Mouse (Mus musculus): Measurements from ENCODE around the gene Birc5.
A peak's percentile ranks its signal among the peaks of the same experiment; 100 is the strongest.
"Not testable (repeated sequence)": the region's sequence is repeated elsewhere in the genome, so short reads cannot be mapped to it uniquely, and the experiment has no call there.

Birc5 gene

DNA sequence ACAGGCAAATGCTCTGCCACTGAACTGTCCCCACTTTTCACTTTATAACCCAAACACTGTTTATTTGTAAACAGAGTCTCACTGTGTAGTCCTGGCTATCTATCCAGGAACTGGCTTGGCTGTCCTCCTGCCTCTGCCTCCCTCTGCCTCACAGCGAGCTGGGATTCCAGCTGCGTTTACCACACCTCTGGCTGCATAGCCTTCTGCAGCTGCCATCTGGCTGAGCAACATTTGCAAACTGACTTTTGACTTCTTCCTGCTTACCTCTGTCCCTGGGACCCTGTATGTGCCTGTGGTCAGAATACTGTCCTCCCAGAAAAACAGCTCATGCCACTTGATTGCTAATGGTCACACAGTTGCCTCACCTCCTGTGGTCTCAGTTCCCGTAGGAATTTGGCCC lies 21.7 kb upstream of the Birc5 start:
- DNase-seq: no peak

- peak; percentile 66 to 79 for DNase-seq
These were observed 20.7 kb upstream of the Birc5 start for GRCm38 (mm10) chr11:117828149-117828887.

DNA sequence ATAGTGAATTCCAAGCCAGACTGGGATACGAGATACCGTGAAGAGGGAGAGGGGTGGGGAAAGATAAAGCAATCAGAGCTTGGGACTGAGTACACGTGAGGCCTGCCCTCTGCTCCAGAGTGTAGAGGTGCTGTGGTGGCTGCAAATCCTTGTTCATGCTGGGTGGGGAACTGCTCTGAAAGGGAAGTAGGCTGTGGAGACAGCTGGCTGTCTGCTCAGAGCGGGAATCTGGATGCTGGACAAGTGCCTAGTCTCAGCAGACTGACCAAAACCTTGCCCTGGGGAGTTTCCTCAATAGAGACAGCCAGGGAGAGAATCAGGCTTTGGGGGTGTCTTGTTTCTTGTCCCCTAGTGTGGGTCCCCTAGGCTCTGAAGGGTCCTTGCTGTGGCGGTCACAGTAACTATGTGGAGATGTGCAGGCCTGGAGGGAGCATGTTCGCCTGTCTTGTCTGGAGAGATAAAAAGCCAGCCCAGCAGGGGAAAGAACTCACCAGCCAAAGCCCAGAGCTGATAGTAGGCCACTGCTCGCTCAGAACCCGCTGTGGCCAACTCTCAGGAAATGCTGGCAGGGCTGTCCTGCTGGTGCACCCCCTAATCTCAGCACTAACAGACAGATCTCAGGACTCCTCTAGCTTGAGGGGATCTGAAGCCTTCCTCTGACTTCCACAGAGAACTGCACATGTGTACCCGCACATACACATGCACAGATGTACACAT lies 20.0 kb upstream of the Birc5 start:
- DNase-seq: peak; percentile 58 to 67

GRCm38 (mm10) chr11:117829671-117830215 lies 19.3 kb upstream of the Birc5 start:
- DNase-seq: peak; percentile 56 to 57

- peak; percentile 59 to 70 for DNase-seq
These were observed 18.6 kb upstream of the Birc5 start for GRCm38 (mm10) chr11:117830401-117830800.

GRCm38 (mm10) chr11:117832086-117832969 lies 16.7 kb upstream of the Birc5 start:
- peak; percentile 80 to 88 for DNase-seq

DNA sequence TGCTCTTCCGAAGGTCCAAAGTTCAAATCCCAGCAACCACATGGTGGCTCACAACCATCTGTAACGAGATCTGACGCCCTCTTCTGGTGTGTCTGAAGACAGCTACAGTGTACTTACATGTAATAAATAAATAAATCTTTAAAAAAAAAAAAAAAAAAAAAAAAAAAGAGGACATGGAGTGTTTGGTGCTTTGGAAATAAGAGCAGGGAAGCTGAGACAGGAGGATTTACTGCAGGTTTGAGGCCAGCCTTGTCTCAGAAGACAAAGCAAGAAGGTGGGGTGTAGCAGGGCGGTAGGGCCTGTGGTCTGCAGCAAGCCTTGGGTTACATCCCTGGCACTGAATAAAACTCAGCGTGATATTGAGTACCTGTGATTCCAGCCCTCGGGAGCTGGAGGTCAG lies 15.5 kb upstream of the Birc5 start:
- not testable (repeated sequence) for DNase-seq

GRCm38 (mm10) chr11:117834086-117834485 lies 15.0 kb upstream of the Birc5 start:
- no peak for DNase-seq

GRCm38 (mm10) chr11:117836306-117836705 lies 12.7 kb upstream of the Birc5 start:
- DNase-seq: peak; percentile 46 to 72

DNA sequence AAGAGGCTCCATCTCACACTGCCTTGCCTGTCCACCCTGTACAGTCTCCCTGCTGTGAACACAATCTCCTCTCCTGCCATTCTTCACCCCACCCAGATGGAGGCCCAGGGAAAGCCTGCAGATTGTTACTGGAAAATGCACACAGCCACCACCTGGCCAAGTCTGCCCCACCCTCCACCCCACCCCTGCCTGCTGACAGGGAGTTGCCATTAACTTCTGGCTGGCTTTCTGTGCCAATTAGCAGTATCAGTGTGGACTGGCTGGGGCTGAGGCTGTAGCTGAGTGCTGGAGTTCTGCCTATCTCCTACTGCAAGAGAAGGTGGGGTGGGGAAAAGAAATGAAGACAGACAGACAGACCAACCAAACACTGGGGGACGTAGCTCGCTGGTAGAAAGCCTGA lies 10.5 kb upstream of the Birc5 start:
- DNase-seq: no peak

GRCm38 (mm10) chr11:117839021-117839420 lies 10.0 kb upstream of the Birc5 start:
- DNase-seq: no peak

- no peak for DNase-seq
These were observed 8.1 kb upstream of the Birc5 start for GRCm38 (mm10) chr11:117840910-117841309.

- no peak for DNase-seq
These were observed 5.6 kb upstream of the Birc5 start for GRCm38 (mm10) chr11:117843434-117843833.

- no peak for DNase-seq
These were observed 4.1 kb upstream of the Birc5 start for GRCm38 (mm10) chr11:117844997-117845396.

DNA sequence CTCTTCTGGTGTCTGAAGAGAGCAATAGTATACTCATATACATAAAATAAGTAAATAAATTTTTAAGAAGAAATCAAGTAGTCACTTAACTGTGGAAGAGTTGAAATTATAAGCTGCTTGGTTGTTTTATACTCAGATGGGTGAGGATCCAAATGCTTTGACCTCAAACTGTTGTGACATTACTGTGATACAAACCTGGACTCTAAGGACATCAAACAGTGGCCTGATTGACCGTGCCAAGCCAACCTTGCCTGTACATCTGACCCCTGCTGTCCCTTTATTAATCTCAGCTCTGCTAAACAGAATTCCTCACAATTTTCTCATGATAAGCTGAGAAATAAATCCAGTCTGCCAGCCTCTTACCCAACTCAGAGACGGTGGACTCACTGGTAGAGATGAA lies 3.4 kb upstream of the Birc5 start:
- DNase-seq: no peak

DNA sequence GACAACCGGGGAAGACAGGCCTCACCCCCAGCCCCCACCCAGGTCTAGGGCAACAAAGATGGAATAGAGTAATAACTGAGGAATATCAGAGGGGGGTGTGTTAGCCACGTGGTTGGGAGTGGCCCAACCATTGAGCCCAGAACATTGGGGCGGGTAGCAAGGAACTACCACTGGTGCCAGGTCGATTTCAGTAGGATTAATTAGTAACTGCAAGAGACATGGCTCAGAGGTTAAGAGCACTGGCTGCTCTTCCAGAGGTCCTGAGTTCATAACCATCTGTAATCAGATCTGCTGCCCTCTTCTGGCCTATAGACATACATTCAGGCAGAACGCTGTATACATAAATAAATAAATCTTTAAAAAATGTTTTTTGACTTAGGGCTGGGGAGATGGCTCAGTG lies 2.4 kb upstream of the Birc5 start:
- DNase-seq: no peak

GRCm38 (mm10) chr11:117847593-117848215 lies 1.3 kb upstream of the Birc5 start:
- no peak for DNase-seq

GRCm38 (mm10) chr11:117848271-117848984 lies 623 bp upstream of the Birc5 start:
- peak; percentile 67 to 68 for DNase-seq

- no peak for DNase-seq
These were observed 3.8 kb downstream of the Birc5 start for GRCm38 (mm10) chr11:117852875-117853274.

DNA sequence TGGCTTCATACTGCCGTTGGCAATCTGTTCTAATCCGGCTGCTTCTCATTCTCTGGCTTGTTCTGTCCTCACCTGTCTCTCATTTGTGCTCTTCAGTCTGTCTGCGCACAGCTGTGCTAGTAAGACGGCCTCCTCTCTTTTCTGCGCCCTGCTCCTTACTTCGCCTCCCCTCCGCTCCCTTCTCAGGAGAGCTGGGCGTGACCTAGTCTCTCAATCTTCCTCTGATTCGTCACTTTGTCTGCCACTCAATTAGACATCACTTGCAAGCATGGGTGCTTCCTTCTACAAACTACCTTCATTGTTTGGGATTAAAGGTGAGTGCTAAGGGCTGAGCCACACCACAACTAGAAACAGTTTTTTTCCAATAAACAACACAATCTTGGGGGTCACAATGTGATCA lies 5.2 kb downstream of the Birc5 start:
- DNase-seq: no peak

DNA sequence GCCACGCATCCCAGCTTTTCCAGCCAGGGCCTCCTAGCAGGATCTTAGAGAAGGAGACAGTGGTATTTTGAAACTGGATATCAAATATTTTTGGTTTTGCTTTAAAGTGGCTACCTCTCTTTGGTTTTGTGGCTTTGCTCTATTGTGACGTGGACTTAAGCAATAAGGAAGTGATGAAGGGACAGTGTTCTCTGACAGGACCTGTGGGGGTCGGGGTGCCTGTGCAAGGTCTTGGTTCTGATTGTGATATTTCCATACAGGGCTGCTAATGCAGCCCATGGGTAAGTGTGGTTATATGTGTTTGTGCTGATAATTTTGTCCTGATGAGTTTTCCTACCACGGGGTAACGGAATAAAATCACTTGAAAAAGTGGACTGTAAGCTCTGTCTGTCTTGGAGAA lies 6.3 kb downstream of the Birc5 start:
- DNase-seq: no peak

DNA sequence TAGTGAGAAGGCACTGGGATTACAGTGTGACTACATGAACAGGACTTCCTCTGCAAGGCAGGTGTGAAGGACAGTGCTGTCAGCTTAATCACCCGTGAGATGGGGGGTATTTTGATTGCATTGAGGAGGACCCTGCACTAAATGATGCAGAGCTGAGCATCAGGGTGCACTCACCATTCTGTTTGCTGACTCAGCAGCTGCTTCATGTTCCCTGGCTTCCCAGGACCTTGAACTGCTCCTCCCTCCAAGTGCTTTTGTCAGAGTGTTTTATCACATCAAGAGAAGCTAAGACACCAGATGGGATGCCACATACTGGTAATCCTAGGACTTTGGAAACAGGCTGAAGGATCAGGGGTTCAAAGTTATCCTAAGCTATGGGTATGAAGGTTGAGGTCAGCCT lies 6.9 kb downstream of the Birc5 start:
- DNase-seq: no peak
